Mouse (Mus musculus) natural killer cell, adult 2 months (primary cell): ENCODE measurements around the gene Ppm1h.
"Not testable (repeated sequence)": the region's sequence is repeated elsewhere in the genome, so short reads cannot be mapped to it uniquely, and the experiment has no call there.

ENCODE experiments used
- DNase-seq, 2 experiments: peaks; one replicate each; pipeline ENCODE4 v3.0.0; 2022; ENCODE audit warnings: low spot score in 2 of 2

Ppm1h gene

GRCm38 (mm10) chr10:122891461-122891860, 212.9 kb downstream of the Ppm1h start:
- no peak for DNase-seq

- no peak for DNase-seq
Observed at GRCm38 (mm10) chr10:122894555-122895069, 216.1 kb downstream of the Ppm1h start.

- peak; percentile 16 to 26 for DNase-seq
Observed at GRCm38 (mm10) chr10:122895121-122895770, 216.7 kb downstream of the Ppm1h start.

- no peak for DNase-seq
Observed at GRCm38 (mm10) chr10:122899971-122900370, 221.4 kb downstream of the Ppm1h start.

GRCm38 (mm10) chr10:122900466-122900865, 221.9 kb downstream of the Ppm1h start:
- DNase-seq: no peak

GRCm38 (mm10) chr10:122901379-122901778, 222.8 kb downstream of the Ppm1h start:
- no peak for DNase-seq

GRCm38 (mm10) chr10:122909406-122910032, 231.0 kb downstream of the Ppm1h start:
- DNase-seq: no peak

GRCm38 (mm10) chr10:122910798-122911225, 232.2 kb downstream of the Ppm1h start:
- no peak for DNase-seq

GRCm38 (mm10) chr10:122911668-122912067, 233.1 kb downstream of the Ppm1h start:
- DNase-seq: no peak

- no peak for DNase-seq
Observed at GRCm38 (mm10) chr10:122912086-122912690, 233.6 kb downstream of the Ppm1h start.

GRCm38 (mm10) chr10:122912701-122913368, 234.3 kb downstream of the Ppm1h start:
- no peak for DNase-seq

GRCm38 (mm10) chr10:122913393-122913792, 234.8 kb downstream of the Ppm1h start:
- DNase-seq: no peak

GRCm38 (mm10) chr10:122915905-122916304, 237.3 kb downstream of the Ppm1h start:
- no peak for DNase-seq

GRCm38 (mm10) chr10:122917648-122918324, 239.2 kb downstream of the Ppm1h start:
- no peak for DNase-seq

GRCm38 (mm10) chr10:122918325-122918694, 239.7 kb downstream of the Ppm1h start:
- no peak for DNase-seq

- no peak for DNase-seq
Observed at GRCm38 (mm10) chr10:122918754-122919153, 240.2 kb downstream of the Ppm1h start.

- DNase-seq: no peak
Observed at GRCm38 (mm10) chr10:122919416-122919815, 240.9 kb downstream of the Ppm1h start.

GRCm38 (mm10) chr10:122920218-122920795, 241.7 kb downstream of the Ppm1h start:
- DNase-seq: no peak

- no peak for DNase-seq
Observed at GRCm38 (mm10) chr10:122922226-122922625, 243.7 kb downstream of the Ppm1h start.

- not testable (repeated sequence) for DNase-seq
Observed at GRCm38 (mm10) chr10:122924571-122924970, 246.0 kb downstream of the Ppm1h start.

GRCm38 (mm10) chr10:122926275-122926674, 247.7 kb downstream of the Ppm1h start:
- DNase-seq: no peak
